Mouse (Mus musculus) lung, adult 18-20 months (tissue): ENCODE measurements around the gene Snx29.
"Not testable (repeated sequence)": the region's sequence is repeated elsewhere in the genome, so short reads cannot be mapped to it uniquely, and the experiment has no call there.

Experiments
- DNase-seq, 2 experiments: peaks; one replicate each; pipeline ENCODE4 v3.0.0; 2022; ENCODE audit warnings: mixed read lengths in 2 of 2

Gene Snx29

DNA sequence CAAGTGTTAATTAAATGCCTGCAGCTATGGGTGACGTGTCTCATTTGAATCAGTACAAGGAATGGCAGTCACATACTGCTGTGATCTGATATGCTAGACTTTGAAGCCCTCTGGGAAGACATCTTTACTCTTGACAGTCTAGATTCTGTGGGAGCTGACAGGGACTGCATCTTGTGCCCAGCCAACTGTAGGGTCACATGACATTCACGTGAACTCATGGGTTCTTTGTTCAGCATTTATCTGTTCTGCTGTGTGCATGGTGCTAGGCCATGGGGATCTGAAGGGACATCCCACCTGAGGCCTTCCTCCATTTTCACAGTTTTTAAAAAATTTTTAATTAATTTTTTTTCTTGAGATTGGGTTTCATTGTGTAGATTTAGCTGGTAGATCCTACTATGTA is 91.9 kb downstream of the Snx29 start:
- no peak for DNase-seq

DNA sequence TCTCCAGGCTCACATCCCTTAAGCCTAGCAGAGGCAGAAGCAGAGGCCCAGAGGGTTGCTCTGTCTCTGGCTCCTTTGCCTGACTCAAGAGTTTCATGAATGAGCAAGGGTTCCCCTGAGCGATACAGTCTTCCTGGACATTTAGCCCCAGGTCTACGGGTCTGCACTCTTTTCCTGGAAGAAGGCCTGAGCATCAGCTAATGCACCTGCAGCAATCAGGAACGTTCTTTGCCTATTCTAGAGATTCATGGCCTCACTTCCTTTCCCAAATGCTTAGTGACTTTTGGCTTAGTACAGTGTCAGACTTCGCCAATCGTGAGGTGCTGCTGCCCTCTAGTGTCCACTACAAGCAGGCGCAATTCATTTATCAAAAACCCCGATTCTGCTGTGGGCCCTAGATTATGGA is 95.5 kb downstream of the Snx29 start:
- peak in 1 of 2 experiments; percentile 36 for DNase-seq

DNA sequence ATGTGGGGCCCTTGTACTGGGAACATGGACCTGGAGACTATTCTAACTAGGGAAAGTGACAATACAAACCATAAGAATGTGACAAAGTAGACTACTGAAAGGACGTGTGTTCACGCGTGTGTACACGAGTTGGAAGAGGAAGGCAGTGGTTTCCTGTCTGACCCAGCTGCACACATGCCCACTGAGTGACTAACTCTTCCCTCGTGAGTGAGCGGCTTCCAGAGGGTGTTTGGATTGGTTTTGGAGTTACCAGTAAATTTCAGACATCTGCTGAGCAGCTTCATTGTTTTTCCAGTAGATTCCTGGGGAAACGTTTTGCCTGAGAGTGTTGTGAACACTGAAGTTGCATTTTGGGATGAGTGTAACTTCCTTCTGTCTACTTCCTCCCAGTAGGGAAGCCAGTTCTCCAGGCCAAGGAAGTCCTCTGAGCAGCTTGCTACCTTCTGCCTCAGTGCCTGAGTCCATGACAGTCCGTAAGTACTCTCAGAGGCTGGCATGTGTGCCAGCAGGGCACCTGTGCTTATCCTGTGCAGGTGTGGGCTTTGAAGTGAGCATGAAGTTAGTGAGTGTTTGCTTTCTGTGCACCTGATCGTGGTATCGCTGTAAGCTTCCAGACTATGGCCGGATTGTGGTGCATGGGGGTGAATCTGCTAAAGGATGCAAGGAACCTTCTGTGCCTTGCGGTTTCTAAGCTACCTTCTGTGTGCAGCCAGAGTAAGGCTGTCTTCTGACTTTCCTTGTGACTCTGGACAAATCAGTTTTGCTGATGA is 97.8 kb downstream of the Snx29 start:
- DNase-seq = no peak

DNA sequence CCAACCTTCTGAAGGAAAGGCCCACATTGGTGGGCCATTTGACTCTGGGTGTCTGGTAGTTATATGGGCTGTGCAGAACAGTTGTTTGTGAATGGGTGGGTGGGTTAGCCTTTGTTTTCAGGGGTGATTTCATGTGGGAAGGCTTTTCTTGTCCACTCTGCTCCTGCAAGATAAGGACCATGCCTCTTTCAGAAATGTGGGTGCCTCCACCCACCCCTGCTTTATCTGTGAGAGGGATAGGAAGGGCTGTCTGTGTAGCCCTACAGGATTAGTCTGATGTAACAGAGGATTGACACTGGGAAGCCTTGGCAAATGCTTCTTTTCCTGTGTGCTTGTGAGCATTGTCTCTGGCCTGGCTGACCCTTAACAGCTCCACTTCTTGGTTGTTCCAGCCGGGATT is 99.5 kb downstream of the Snx29 start:
- no peak for DNase-seq

DNA sequence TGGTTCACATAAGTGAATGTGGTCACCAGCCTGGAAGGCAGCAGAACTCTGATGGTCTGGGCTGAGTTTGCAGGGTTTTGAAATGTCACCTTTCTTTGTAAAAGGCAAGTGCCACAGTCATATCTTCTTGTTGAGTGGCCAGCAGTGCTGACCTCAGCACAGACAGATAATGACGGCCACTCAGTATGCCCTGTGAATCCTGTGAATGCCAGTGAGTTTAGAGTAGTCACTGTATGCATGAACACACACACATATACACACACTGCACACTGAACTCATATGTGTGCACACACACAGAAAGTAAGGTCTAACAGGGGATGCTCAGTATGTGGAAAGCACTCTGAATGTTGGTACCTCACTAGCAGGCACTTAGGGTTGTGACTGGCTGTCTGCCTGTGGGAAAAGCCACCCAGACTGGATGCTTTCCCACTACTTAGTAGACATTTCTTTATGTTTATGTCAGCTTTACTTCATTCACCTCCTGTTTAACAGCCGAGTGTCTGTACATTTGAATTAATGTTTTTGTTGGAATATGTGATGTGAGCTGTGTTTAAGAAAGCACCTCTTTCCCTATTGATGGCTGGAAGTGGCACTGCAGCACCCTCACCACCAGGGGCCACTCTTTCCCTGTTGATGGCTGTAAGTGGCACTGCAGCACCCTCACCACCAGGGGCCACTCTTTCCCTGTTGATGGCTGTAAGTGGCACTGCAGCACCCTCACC is 100.3 kb downstream of the Snx29 start:
- DNase-seq = no peak

DNA sequence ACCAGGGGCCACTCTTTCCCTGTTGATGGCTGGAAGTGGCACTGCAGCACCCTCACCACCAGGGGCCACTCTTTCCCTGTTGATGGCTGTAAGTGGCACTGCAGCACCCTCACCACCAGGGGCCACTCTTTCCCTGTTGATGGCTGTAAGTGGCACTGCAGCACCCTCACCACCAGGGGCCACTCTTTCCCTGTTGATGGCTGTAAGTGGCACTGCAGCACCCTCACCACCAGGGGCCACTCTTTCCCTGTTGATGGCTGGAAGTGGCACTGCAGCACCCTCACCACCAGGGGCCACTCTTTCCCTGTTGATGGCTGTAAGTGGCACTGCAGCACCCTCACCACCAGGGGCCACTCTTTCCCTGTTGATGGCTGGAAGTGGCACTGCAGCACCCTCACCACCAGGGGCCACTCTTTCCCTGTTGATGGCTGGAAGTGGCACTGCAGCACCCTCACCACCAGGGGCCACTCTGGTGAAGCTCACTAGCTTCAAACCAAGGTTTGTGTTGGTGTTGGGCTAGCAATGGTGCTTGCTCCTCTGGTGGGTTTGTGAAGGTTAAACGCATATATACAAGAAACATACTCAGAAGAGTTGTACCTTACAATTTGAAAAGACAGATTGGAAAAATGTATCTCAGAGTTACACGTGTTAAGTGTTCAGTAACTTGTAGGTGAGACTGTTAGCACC is 101.0 kb downstream of the Snx29 start:
- peak; percentile 46 to 48 for DNase-seq

DNA sequence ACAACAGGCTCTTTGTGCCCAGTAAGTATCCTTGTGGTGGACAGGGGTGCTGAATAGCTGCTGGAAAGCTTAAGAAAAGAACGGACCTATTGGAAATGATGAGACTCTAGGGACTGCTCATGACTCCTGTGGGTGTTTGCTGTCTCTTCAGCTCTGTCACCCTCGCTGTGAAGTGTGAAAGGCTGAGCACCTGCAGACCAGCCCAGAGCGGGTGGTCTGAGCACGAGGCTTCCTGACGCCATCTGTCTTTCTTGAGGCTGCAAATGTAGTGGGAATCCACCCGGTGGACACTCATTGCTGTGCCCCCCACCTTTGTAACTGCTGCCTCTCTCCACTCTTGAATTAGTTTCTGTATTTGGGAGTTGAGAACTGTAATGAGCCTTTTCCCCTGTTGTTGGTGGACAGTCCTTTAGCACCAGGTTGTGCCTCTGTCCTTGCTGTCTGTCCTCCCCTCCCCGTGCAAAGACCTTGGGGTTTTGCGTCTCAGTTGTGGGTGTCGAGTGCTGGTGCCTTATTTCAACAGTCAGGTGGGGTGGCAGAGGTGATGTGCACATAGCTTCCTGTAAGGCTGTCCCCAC is 101.9 kb downstream of the Snx29 start:
- DNase-seq = no peak

DNA sequence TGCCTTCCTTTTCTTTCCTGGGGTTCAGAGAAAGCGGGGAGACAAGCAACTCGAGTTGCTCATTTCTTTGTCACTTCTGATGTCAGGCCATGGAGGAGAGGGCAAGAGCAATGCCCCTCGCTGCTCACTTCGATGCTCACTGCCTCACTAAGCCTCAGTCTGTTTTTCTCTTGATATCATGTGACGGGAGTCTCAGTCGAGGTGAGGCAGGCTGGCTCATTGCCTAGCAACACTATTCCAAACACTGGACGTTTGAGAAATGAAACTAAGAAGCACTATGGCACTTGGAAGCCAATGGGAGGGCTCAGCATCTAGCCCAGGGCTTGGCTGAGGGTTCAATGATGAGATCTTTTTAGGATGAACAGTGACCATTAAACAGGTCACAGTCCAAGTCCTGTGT is 102.6 kb downstream of the Snx29 start:
- DNase-seq = peak; percentile 52 to 65

DNA sequence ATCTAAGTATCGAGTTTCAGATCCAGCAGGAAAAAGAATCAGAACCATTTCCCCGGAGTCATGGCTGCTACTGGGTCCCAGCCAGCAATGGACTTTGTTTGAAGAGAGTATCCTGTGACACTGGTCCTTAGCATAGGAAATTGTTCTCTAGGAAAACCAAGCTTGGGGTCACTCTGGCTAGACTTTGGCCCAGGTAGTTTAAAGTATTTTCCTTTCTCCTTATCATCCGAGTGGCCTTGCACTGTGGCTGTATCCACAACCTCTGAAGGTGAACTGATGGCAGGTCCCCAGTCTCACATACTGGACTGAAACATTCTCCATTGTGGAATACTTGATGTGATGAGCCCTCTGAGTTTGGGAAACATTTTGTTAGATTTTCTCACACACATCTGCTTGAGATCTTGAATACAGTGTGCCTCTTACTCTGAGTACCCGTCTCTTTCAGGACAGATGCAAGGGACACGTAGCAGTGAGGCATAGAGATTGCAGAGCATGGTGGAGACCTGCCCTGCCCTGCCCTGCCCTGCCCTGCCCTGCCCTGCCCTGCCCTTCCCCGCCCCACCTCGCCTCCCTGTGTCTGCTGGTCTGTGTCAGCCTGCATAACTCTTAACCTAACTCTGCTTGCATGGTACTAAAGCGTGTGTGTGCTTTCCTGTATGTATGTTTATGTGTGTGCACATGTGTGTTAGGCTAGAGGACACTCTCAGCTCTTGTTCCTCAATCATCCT is 104.3 kb downstream of the Snx29 start:
- DNase-seq = no peak

DNA sequence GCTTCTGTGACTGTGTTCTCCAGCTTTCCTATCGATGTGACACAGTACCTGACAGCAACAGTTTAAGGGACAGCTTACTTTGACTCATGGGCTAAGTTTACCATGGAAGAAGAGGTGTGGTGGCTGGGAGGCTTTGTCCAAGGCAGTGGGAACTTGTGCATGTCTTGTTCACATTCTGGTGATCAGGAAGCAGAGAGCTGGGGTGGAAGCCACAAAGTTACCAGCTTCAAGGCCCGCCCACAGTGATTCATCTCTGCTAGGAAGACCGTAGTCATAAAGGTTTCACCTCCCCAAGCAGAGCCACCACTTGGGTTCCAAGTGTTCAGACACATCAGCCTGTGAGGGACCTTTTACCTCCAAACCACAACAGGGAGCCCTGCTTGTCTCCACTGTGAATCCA is 107.1 kb downstream of the Snx29 start:
- DNase-seq = no peak

DNA sequence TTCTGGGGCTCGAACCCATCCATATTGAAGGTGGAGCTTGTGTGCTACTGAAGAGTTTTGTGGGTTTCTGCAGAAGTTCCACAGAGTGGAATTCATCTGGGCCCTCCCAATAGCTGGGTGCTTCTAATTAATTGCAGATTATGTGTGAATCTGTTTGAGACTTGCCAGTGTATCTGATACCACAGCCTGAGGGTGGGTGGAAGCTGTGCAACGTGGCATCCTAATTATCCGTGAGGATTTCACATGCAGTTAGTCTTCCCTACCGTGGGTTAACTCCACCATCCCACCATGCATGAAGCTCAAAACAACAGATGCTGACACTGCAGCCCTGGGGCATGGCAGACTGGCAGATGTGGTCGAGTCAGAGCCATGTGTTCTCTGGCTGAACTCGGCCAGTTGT is 107.8 kb downstream of the Snx29 start:
- no peak for DNase-seq

DNA sequence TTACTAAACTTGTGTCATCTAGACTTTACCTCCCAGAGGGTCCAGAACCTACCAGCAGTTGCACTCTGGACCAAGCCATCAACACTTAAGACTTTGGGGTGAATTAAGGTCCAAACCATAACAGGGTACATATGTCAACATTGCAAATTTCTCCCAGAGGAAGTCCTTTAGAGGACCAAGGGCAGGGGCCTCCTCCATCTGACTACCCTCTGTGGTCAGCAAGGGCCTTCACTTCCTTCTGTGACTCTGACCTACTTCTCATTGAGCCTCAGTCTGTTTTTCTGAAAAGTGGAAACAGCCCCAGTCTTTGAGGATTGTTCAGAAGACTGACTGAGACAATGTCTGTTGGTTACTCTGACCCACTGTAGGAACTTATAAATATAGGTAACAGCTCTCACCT is 111.1 kb downstream of the Snx29 start:
- no peak for DNase-seq

DNA sequence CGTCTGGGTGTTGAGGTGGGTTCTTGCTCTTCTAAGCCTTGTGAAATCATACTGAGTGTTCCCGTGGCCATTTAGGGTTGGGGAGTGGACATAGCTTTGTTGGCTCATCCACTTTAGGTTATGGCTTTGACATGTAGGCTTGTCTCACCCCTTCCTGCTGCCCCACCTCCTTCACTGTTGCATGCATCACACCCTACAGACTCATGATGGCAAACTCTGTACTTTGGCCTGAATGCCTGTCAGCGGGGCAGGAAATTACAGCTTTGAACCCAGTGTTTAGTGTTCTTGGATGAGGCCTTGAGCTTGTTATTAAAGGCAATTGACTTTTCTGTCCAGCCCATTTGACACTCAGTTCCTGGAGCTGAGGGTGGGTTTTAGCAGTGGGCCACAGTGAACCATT is 114.9 kb downstream of the Snx29 start:
- no peak for DNase-seq

DNA sequence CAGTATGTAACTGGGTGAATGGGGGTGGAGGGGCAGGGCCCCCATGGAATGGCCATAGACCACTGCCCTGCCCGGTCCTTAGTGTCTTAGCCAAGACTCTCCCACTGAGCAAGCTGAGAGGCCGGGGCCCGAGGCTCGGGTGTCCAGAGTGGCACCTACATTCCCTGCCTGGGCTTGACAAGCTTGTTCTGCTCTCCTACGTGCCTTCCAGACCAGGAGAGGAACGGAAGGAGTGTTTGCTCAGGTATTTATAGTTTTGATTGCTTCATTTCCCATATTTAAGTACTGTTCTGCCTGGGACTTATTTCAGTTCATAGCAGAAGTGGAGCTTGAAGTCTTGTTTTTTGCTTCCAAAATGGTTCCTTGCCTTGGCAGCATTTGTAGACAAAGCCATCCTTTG is 116.7 kb downstream of the Snx29 start:
- DNase-seq = peak; percentile 69 to 80

DNA sequence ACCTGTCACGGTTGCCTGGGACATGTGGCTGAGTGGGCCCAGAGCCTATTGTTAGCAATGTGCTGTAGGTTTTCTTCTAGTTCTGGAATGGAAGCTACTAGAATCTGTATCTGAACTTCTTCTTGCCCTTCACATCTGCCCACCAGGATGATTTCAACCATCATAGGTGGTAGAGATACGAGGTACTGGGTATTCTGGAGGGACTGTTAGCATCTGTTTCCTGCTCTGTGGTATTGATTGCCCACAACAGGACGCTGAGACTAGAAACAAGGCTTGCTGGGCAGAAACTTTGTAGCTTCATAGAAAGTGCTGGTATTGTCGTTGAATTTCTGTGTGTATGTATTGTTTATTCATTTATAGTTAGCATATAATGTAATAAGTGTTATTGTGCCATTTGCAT is 118.9 kb downstream of the Snx29 start:
- no peak for DNase-seq

DNA sequence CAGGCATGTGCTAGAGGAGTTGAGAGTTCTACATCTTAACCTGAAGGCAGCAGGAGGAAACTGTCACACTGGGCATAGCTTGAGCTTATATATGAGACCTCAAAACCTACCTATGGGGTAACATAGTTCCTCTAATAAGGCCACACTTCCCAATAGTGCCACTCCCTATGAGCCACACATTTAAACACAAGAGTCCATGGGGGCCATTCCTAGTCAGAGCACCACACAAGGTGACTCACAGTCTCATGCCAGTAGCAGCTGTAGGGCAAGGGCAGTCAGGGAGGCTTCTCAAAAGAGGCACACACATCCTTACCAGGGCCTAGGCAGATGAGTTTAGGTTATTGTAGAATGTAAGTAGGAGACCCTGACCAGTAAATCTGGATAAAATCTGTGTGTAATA is 119.8 kb downstream of the Snx29 start:
- no peak for DNase-seq

DNA sequence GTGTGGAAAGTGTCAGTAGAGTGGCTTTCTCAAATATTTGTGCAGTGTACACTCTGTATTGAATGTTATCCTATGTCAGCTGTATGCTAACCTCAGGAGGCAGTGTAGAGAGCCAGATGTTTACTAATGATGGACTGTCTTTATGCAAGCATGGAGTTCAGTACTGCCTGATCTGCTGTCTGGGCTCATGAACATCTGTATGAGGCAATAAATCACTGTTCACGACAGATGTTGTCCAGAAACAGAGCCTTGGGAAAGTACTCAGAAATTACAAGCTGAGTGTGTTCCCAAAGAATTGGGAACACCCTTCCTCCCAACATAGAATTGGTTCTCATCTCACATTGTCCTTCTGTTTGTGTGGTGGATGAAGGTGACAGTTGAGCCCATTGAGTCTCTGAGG is 121.9 kb downstream of the Snx29 start:
- no peak for DNase-seq

DNA sequence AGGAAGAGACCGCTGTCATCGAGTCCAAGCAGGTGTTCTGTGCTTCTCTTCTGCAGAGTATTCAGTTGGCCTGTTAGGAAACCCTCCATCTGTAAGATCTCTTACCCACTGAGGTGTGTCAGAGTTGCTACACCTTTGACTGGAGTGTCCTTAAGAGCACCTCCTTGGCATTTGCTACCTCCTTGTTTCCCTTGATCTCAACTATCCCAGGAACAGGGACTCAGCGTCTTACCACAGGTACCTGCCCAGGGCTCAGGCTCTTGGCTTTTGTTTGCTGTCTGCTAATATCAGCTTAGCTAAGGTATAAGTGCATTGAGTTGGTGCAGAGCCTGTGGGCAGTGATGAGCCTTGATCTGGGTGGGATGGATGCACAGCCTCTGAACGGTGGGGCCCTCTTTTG is 124.3 kb downstream of the Snx29 start:
- peak; percentile 70 to 81 for DNase-seq

DNA sequence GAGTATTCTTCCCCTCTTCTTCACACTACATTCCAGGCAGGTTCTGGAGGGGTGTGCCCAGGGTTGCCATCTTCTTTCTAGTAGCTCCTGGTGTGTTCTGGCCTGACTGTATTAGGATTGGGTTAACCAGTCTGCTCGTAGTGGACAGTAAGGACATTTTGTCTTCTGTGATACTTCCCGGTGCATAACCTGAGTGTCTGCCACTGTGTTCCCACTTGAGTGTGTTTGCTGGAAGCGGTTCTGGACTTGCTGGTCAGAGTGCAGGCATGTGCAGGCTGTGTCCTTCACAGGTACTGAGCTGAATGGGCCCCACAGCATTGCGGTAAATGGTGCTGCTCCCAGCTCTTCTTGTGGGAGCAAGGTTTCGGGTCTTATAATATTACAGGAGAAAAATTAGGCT is 125.2 kb downstream of the Snx29 start:
- peak; percentile 40 to 67 for DNase-seq

DNA sequence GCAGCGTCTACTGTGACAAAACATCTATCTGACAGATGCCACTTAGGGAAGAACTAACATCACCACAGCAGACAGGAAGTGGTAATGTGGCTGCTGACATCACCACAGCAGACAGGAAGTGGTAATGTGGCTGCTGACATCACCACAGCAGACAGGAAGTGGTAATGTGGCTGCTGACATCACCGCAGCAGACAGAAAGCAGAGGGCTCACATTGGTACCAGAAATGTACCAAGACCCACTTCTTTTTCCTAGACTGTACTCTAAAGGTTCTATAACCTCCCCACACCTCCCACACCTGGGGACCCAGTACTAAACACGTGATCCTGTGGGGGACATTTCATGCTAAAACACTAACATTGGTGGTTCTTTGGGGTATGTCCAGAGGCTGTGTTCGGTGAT is 126.0 kb downstream of the Snx29 start:
- not testable (repeated sequence) for DNase-seq

DNA sequence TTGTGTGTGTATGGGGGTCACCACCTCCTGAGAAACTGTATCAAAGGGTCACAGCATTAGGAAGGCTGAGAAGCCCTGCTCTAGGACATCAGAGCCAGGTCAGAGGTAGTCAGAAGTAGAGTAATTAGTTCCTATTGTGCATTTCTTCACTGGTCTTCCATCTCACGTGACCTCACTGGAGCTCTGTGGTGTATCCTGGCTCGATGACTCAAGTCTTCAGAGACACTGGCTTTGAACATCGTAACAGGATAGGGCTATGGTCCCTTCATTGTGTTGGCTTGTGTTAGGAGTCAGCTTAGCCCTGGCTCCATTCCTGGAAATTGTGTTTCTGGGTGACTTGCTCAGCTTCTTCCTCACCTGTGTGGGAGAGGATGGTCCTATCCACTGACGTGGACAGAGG is 126.6 kb downstream of the Snx29 start:
- no peak for DNase-seq

DNA sequence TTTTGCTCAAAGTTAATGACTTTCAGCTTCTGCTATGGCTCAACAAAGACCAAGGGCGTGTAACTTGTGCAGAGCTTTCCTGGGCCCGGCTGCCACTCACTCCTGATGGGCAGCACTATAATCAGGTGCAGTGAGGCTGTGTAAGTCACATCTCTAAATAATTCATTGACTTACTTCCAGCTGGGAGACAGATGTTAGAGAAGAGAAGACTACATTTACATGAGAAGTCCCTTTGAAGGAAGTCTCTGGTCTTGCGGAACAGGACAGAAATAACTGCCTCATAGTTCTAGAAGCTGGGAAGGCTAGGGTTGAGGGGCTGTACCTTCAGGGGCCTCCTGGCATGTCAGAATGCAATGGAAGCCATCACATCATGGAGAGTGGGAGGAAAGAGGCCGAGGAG is 127.9 kb downstream of the Snx29 start:
- no peak for DNase-seq

DNA sequence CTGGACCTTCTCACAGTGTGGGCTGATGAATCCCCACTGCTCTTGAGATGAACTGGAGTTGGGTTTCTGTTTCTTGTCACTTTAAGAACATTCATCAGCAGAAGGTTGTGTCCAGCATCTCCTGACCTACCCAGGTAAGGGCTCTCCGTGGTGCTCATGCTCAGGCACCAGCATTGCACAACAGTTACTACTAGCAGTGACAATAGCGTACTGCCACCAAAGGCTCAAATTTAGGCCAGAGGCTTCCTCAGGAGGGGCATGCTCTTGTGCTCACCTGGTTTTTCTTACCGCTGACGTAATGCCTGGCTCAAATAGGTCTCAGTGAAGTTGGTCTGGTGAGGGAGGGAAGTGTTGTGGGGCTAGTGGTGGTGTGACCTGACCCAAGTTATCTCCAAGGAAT is 132.2 kb downstream of the Snx29 start:
- peak; percentile 47 to 71 for DNase-seq
